Mouse (Mus musculus) right cerebral cortex, postnatal 4 days (tissue): ENCODE measurements around the gene Dock2.
"Not testable (repeated sequence)": the region's sequence is repeated elsewhere in the genome, so short reads cannot be mapped to it uniquely, and the experiment has no call there.

Experiments used
- DNase-seq: peaks from one replicate; pipeline ENCODE4 v3.0.0-alpha.2; 2022

Dock2 gene

DNA sequence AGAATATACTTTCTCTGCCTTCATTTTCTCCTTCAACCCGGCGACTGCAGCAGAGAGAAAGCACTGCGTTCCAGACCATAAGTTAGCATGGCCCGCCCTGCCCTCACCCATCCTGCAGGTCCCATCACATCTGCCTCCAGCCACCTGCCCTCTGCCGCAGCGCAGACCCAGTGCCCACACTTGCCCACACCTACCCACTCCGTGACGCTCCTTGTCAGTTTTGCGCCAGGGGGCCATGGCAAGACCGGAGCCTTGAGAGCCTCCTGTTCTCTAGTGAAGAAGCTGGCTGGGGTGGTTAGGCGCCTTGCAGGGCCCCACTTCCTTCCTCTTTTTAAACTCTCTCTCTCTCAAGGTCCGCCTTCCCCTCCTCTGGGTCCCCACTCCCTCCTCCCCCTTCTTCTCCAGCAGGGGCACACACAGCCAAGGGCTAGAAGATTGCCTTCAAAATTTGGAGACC lies at the start of gene Dock2:
TSS of gene Dock2 (minus strand) at position 306 of the 457 bp plus-strand sequence.
- DNase-seq: no peak

DNA sequence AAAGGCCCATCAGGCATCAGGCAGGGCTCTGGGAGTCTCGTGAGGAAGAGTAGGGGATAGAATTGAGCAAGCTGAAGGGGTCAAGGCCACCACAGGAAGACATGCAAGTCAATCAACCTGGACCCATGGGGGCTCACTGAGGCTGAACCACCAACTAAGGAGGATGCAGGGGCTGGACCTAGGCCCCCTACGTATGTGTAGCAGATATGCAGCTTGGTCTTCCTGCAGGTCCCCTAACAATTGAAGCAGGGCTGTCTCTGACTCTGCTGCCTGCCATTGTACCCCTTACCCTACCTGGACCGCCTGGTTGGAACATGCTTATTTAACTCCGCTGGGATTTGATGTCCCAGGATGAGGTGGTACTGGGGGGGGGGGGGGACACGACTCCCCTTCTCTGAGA lies 49.0 kb upstream of the Dock2 start:
- no peak for DNase-seq

DNA sequence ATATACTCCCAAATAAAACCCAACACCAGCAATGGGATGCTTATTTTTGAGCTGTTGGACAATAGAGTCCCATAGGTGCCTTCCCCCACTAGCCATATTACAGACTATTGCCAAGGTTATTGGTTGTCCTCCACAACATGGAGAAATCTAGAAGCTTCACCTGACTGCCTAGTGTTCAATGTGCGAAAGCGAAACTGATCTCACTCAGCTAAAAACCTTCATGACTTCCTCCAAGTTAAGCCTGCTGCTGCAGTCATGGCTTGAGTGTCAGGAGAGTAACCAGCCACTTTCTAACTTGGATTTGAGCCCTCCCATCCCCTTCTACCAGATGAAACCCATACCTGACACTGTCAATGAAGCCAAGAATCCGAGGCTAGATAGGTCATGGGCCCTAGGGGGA lies 44.1 kb upstream of the Dock2 start:
- no peak for DNase-seq

DNA sequence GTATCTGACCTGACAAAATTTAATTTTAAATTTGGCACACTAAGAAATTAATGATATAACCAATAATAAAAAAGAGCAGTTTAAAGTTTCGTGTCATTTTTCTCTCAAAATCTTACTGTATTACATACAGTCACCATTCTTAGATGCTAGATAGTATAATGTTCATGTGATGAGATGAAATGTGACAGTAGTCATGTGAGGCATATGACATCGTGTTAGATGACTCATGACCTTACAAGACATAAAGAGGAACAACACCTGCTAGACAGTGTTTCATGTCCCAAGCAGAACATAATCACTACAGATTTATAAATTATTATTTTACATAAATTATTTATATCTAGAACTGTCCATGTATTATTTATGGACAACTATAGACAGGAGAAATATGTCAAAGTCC lies 43.2 kb upstream of the Dock2 start:
- DNase-seq: no peak

DNA sequence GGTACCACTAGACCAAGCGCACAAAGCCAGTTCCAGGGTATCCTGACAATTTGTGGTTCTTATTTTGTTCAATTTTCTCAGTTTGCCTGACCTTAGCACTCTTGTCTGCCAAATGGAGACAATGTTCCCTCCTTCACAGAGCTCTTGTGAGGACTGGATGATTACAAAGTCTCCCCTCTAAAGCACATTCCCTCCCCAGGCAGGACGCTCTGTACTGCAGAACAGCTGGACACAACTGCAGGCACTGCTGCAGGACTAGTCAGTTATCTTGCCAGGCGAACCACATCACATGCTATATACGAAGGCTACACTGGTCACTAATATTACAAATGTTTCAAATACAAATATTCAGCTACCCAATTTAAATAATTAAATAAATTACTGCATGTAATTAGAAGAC lies 41.1 kb upstream of the Dock2 start:
- no peak for DNase-seq

DNA sequence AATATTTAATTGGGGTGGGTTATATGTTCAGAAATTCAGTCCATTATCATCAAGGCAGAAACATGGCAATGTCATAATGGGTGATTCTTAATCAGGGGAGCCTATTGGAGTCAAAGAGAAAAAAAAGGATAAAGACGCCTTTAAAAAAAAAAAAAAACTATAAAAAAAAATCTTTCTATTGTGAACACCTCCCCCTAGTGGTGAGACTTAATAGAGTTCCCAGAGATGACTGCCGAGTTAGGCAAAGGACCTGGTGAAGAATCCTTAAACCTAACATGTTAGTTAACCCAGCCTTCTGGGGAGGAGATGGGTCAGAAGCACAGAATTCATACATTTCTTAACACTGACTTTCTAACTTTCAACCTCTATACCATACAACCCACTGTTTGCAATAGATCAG lies 31.1 kb upstream of the Dock2 start:
- no peak for DNase-seq

DNA sequence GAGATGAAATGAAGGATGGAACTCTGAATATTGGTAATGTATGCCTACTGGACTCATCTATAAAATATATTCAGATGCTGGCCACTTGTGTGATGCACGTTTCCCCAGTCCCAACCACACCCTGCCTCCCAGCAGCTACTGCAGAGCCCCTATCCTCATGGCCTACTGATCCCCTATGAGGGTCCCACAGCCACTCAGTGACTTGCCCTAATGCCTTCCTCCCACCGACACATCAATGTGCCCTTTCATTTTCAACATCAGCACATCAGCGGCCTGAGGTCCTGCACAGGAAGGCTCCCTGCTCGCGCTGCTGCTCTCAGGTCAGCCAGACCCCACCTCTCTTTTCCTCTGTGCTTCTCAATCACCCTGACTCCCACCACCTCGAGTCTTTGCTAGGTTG lies 30.6 kb upstream of the Dock2 start:
- DNase-seq: no peak

DNA sequence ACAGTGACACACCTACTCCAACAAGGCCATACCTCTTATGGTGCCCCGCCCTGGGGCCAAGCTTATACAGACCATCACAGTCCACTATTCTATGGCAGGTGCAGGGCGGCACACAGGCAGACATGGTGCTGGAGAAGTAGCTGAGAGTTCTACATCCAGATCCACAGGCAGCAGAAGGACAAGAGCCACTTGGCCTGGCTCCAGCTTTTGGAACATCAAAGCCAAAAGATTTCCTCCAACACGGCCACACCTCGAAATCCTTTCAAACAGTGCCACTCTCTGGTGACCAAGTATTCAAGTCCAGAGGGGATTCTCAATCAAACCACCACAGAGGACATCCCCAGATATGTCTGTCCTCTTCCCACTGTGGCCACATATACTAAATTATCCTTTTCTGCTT lies 21.3 kb upstream of the Dock2 start:
- DNase-seq: not testable (repeated sequence)

DNA sequence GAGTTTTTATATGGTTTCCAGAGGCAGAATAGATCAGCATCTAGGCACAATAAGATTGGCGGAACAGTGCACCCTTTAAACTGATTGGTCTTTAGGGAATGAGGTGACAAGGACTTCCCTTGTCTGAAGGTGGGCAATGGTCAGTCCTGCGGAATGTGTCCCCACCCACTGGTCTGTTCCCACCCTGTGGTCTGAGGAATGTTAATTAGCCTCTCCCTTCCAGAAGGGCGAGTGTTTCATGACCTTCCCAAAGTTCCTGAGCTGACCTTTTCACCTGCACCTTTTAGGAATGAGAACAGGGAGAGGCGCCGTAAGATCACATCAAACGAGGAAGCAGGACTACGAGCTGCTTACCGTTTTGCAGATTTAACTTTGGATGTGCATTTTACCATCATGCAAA lies 14.4 kb upstream of the Dock2 start:
- DNase-seq: not testable (repeated sequence)

DNA sequence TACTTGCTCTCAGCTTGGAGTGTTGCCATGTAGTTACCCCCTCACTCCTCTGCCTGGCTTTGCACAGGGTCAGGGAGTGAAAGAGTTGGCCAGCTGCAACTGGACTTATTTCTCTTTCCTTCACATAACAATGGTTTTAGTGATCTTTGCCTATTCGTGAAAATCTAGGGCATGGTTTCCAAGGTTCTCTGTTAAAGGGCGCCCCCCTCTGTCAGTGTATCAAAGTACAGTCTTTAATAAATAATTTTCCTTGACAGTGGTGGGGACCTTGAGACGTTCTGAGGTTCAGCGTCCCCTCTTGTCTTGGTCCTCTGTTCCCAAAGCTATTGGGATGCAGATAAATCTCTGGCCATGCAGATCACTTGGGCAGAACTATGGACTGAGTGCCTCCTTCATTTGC lies 12.4 kb upstream of the Dock2 start:
- DNase-seq: no peak

DNA sequence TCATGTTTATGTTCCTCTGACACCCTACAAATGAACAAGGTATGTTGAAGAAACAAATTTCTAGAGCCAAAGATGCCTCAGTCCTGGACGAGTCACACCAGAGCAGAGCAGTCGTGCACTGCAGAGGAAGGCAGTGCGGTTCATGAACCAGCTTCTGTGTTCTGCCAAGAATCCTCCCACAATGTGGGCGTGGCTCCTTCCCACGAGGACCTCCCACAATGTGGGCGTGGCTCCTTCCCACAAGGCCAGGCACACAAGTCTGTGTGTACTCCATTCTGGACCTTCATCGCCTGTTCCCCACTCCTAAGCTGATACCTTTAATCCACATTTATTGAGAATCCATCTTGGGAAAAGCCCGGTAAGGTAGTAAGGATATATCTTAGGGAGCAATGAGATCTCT lies 8.2 kb upstream of the Dock2 start:
- no peak for DNase-seq

DNA sequence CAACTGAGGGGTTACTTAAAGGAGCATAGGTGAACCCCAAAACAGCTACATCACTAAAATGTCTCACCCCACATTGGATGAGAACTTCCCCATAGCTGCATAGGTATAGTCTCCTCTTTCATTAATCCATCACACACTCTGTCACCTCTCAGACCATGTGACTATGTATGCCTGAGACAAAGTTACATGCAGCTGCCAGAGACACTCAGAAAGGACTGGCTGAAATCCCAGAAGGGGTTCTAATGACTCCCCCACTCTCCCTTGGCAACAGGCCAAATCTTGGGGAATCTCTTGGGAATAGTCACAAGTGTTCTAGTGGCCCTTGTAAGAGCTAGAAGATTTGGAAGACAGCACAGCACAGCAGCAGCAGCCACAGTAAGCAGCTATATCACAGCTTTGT lies 1.2 kb upstream of the Dock2 start:
- no peak for DNase-seq

DNA sequence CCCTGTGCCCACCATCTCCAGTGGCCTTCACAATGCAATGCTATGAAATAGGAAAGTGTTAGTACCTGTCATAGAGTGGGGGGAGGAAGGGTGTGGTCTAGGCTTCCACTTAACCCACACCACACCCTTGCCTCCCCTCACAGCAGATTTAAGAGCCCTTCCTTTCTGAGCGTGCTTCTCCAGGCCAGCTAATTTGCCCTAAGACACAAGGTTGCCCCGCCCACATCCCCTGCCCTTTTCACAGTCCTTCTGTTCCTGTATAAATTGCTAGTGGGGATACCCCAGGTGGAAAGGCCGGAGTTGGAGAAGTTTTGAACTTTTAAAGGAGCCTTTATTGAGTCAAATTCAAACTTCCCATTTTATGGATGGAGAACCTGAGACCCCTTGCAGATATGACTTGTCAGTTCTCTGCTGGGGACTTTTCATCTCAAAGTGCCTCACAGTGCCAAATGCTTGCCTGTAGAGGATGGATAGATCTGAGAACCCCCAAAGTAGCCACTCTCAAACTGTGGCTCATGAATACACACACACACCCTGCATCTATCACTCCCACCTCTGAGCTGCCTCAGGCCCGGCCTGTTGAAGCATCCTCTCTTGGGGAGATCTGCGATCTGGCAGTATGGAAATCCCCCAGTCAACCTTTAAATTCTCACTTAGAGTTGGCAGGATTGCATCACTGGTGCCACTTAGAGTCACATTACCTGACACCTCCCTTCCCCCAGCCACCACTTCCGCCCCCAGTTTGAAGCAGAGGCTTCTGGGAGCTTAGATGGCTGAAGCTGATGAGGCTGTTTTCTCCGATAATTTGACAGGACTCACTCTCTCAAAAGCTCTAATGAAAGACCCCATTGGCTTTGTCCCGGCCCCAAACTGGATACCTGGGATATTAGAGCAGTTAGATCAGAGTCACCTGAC lies 919 bp downstream of the Dock2 start:
- DNase-seq: no peak

DNA sequence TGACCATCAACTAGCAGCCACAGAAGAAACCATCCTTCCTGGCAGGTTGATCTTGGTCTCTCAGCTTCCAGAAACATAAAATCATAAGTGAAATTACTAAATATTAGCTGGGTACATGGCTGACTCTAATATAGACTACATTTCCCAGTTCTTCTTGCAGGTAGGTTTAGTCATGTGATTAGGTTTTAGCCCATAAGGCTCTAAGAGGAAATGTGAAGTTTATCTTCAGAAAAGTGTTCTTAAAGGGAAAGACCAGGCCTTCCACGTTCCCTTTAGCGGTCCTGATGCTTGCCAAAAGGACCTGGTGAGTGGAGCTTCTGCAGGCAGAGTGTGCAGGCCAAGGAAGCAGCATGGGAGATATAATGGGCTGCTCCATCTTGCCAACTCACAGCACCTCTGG lies 2.9 kb downstream of the Dock2 start:
- no peak for DNase-seq

DNA sequence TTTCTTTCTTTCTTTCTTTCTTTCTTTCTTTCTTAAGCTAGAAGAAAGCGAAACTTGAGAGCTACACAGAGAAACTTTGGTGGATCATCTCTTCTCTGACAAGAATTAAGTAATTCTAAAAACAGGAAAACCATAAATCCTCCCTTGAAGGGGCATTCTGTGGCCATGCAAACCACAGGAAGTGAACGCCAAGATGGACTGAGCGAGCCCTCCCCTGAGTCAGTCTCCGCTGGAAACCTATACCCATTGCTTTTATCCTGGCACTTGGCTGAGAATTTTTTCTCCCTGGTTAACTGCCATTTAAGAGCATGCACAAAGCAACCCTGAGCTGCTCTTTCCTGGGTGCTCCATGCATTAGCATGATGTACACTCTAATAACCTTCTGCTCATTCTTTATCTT lies 3.7 kb downstream of the Dock2 start:
- DNase-seq: no peak

DNA sequence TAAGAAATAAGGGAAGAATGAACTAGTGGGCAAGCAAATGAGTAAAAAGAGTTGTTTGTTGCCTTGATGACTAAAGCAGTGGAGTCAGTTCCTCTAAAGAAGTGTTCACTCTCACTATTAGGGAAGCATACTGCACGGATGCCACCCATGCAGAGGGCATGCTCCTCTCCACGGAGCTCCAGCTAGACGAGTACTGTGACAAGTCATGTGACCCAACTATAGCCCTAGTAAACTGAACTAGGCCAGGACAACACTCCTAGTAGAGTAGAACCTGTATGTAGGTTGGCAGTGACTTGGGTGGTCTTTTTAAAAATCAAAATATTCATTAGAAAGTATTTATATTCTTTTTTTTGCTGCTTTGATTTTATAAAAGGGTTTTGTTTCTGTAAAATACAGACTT lies 5.3 kb downstream of the Dock2 start:
- no peak for DNase-seq

DNA sequence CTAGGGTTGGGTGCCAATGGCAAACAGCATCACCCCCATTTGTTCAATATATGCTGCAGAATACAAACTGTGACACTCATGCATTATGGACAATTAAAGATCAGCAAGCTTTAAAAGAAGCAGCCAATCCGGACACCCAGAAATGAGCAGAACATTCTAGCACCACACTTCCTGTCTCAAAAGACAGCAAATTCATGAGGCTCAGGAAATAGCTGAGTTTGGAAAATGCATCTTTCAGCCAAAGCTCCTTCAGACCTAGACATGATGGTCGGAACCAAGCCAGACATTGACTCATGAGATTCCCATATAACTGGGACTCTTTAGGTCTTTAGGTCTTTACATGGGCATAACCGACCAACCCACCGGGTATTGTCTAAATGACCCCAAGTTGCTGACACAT lies 6.2 kb downstream of the Dock2 start:
- DNase-seq: no peak

DNA sequence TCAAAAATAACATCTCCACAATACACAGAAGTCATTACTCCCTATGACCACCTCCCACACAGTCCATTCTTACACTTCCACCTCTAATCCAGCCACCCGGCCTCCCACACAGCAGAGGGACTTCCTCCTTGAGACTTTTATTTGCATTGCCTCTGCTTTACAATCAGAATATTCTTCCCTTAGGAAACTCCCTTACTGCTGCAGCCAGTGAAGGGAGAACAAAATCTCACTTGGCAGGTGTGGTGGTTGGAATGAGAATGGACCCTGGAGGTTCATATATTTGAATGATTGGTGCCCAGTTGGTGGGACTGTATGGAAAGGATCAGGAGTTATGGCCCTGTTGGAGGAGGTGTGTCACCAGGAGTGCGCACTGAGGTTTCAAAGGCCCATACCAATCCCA lies 7.6 kb downstream of the Dock2 start:
- DNase-seq: no peak

DNA sequence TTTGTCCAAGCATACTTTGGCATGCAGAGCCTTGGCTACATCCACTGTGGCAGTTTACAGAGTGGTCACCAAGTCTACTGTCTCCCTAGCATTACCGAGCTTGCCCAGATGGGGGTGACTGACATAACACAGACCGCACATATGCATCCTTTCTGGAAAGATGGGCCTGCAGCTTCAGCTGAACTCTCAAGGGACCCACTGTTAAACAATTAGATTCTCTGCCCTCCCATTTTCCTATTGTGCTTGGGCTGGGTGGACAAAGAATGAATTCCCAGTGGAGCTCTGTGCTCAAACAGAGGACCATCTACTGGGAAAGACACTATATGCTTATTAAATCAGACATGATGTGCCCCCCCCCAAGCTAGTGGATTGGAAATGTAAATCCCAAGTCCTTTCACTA lies 9.1 kb downstream of the Dock2 start:
- DNase-seq: no peak

DNA sequence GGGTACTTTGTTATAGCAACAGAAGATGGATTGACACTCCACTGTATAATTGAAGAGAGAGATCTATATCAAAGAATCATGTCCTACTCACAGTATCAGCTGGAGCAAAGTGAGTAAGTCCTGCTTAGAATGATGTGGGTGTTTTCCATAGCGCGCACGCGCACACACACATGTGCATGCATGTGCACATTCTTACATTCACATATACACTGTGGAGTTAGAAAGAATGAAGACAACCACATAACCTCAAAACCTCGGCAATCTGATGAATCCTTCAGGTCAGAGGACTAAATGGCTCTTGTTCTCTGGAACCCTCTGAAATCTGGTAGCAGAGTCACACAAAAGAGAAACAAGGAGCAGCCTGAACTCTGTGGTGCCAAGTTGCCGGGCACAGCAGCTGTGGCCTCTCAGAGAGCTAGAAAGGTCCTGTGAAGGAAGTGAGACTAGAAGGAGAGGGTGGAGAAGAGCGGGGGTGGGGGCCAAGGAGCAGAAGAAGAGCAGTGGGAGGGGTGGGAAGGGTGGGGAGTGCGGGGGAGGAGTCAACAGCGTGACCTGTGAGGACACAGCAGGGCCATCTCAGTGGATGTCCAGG lies 10.3 kb downstream of the Dock2 start:
- DNase-seq: no peak

DNA sequence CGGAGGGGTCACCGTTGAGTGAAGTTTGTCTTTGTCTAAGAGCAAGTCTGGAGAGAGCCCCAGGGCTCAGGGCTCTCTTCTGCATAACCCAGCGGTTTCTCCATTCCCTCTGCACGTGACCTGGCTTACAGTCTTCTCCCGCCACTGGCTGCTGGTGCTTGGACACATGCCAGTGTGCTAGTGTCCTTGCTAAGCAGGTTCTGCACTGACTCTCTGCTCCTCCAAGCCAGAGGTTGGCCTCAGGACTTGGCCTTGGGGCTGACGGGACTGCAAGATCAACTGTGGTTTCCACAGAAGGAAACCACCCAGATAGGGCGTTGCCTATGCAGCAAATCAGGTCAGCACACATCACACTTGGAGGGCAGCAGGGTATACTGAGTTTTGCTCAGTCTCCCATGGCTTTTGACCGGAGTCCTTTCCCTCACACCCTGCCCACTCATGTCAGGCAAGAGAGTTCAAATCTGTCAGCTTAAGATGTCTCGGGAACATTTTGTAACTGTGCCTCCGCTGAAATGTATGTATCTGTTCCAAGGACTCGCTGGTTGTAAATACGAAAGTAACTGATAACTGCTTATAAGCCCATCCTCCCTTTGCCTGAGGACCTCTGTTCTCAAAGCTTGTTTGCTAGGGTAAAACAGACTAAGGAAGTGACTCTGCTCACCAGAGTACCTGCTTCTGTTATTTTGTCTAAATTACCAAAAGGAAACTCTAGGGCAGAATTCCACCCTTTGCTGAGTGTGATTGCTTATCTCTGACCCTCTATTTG lies 12.3 kb downstream of the Dock2 start:
- DNase-seq: no peak

DNA sequence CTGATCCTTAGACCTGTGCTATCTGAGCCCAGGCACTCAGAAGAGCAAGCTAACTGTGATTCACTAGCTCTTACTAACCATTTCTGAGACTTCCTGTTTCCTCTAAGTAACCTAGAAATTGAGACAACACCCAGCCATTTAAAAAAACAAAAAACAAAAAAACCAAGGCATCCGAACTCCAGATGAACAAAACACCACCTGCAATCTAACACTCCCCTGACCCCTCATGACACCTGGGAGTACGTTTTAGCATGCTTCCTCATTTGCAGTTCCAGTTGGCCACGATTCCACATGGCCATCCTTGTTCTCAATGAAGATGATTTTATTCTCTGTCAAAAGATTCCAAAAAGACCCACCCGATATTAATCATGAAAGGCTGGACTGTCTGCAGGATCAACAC lies 13.0 kb downstream of the Dock2 start:
- DNase-seq: no peak

DNA sequence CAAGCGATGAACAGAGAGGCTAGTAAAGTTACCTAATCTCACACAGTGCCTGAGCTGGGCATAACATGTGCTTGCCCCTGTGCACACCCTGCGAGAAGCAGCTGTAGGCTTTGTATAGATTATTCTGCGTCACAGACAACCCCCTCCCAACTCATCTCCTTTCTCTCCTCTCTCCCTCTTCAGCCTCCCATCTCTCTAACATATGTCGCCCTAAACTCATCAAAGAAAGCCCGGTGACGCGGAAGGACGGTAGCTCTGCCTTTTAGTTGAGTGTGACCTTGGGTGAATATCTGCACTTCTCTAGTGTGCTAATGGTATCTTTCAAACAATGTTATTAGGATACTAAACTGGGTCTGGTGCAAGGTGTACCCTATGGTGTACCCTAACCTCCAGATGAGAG lies 13.7 kb downstream of the Dock2 start:
- DNase-seq: no peak

DNA sequence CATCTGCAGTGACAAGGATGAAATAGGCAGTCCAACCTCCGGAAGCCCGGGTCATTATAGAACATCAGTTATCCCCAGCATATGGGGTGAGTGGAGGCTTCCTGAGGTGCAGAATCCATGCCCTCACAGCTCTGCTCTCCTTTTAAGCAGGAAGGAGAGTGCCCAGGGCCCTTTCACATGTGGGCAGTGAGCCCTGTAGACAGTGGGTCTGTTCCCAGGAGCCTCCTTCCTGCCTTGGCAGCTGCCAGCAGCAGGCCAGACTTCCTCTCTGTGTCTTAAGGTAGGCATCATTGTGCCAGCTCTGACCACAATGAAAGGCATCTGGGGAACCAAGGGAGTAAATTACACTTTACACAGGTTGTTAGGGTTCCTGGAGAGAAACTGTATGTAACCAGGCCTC lies 14.3 kb downstream of the Dock2 start:
- no peak for DNase-seq
